Mouse (Mus musculus) cerebellum, adult 18-20 months (tissue): ENCODE data around the gene Gabra4.
"Not testable (repeated sequence)": the region's sequence is repeated elsewhere in the genome, so short reads cannot be mapped to it uniquely, and the experiment has no call there.

Experiments used
- DNase-seq, 2 experiments: peaks; one replicate each; pipeline ENCODE4 v3.0.0; 2021

The Gabra4 gene

GRCm38 (mm10) chr5:71658115-71658497 is at the start of gene Gabra4:
Gene Gabra4 (minus strand): TSS chr5:71658308.
- DNase-seq = peak in 1 of 2 experiments; percentile 27

- no peak for DNase-seq
These were observed 43.1 kb upstream of the Gabra4 start for GRCm38 (mm10) chr5:71701273-71701614.

- DNase-seq = peak; percentile 60 to 66
These were observed 42.6 kb upstream of the Gabra4 start for GRCm38 (mm10) chr5:71700468-71701272.

- DNase-seq = peak; percentile 68 to 79
These were observed 41.8 kb upstream of the Gabra4 start for GRCm38 (mm10) chr5:71699696-71700467.

- DNase-seq = no peak
These were observed 7.5 kb upstream of the Gabra4 start for GRCm38 (mm10) chr5:71665593-71665992.

- peak; percentile 32 to 70 for DNase-seq
These were observed 510 bp downstream of the Gabra4 start, which contains the start of gene Gabrb1 for GRCm38 (mm10) chr5:71657482-71658114. Gene Gabrb1 (plus strand): TSS chr5:71658113.

GRCm38 (mm10) chr5:71656771-71657170 is 1.3 kb downstream of the Gabra4 start:
- peak; percentile 29 to 37 for DNase-seq

GRCm38 (mm10) chr5:71654056-71654455 is 4.1 kb downstream of the Gabra4 start:
- DNase-seq = no peak

- no peak for DNase-seq
These were observed 10.0 kb downstream of the Gabra4 start for GRCm38 (mm10) chr5:71648108-71648507.

- DNase-seq = no peak
These were observed 18.3 kb downstream of the Gabra4 start for GRCm38 (mm10) chr5:71639804-71640203.

- no peak for DNase-seq
These were observed 30.3 kb downstream of the Gabra4 start for GRCm38 (mm10) chr5:71627820-71628219.

GRCm38 (mm10) chr5:71616734-71617133 is 41.4 kb downstream of the Gabra4 start:
- DNase-seq = no peak

- DNase-seq = no peak
These were observed 43.8 kb downstream of the Gabra4 start for GRCm38 (mm10) chr5:71614311-71614710.

- no peak for DNase-seq
These were observed 49.4 kb downstream of the Gabra4 start for GRCm38 (mm10) chr5:71608735-71609134.

- no peak for DNase-seq
These were observed 51.2 kb downstream of the Gabra4 start for GRCm38 (mm10) chr5:71606907-71607306.

- DNase-seq = no peak
These were observed 53.9 kb downstream of the Gabra4 start for GRCm38 (mm10) chr5:71604128-71604690.

- no peak for DNase-seq
These were observed 62.8 kb downstream of the Gabra4 start for GRCm38 (mm10) chr5:71595321-71595720.

- no peak for DNase-seq
These were observed 64.3 kb downstream of the Gabra4 start for GRCm38 (mm10) chr5:71593745-71594255.

- no peak for DNase-seq
These were observed 86.4 kb downstream of the Gabra4 start for GRCm38 (mm10) chr5:71571646-71572237.

- DNase-seq = no peak
These were observed 110.0 kb downstream of the Gabra4 start, which contains the start of gene Cox7b2 for GRCm38 (mm10) chr5:71548079-71548478. Gene Cox7b2 (minus strand): TSS chr5:71548205.

- peak; percentile 4 to 25 for DNase-seq
These were observed 112.6 kb downstream of the Gabra4 start for GRCm38 (mm10) chr5:71545554-71545953.

GRCm38 (mm10) chr5:71525486-71525885 is 132.6 kb downstream of the Gabra4 start:
- not testable (repeated sequence) for DNase-seq
